Mouse (Mus musculus): ENCODE results near the gene Klra5. TPM values are rescaled to one million over a fixed set of nuclear protein-coding genes. Genes with fewer than 3 reads are reported as not detected.

Gene Klra5
- not detected in 2 replicates for polyA plus RNA-seq (2015; fragmentation: Nextera tagmentation; extraction: Ambion mirVana)

DNA sequence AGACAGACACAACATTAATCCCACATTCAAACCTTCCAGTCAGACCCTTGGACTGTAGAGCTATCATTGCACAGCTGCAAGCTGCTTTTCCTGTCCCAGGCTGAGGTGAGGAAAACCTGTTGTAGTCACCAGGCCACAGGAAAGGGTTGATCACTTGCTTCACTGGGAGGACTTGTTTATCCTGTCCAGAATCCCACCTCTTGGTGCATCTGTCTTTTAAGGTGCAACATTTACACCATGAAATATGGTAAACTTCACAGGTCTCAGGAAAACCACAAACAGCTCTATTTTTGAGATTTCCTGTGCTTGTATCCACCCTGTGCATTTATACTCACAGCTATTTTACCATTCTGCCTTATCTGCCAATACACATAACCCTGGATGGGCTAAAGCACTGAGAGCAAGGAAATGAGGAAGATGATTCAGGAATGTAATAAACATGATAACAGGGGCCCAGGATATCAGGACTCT lies at the start of gene Klra5:
Klra5 (minus strand) TSS at position 175 of the 471 bp plus-strand sequence.

DNA sequence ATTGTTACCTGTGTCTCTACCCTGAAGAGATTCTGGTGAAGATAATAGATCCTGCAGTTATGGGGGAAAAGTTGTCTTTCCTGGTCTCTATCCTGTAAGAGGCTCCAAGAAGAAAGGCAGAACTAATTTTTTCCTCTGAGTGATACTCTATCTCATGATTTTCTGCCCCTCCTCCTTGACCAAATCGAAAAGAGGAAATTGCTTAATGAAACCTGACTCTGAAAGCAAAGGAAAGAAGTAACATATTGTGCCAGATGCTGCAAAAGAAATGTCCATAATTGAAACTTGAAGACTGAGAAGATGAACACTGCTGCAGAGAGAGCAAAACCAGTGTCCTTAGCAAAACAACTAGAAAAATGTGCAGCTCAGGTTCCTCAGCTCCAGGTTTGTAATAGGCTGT lies 40.9 kb downstream of the Klra5 start, which contains the start of gene Klra17:
Klra17 (minus strand) TSS at position 124 of the 400 bp plus-strand sequence.

DNA sequence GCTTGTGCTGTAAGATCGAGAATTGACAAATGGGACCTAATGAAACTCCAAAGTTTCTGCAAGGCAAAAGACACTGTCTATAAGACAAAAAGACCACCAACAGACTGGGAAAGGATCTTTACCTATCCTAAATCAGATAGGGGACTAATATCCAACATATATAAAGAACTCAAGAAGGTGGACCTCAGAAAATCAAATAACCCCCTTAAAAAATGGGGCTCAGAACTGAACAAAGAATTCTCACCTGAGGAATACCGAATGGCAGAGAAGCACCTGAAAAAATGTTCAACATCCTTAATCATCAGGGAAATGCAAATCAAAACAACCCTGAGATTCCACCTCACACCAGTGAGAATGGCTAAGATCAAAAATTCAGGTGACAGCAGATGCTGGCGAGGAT lies 55.1 kb downstream of the Klra5 start, which contains the start of gene Gm17631:
Gm17631 (plus strand) TSS at position 301 of the 400 bp plus-strand sequence.

Other genes with a start within 250 kb of the Klra5 start
- not detected in 2 replicates for gene Klrc1, start 238.7 kb downstream of the Klra5 start, polyA plus RNA-seq (2015; fragmentation: Nextera tagmentation; extraction: Ambion mirVana)
- not detected in 2 replicates for gene Klri1, start 200.5 kb downstream of the Klra5 start, polyA plus RNA-seq (2015; fragmentation: Nextera tagmentation; extraction: Ambion mirVana)
- gene Klri2, start 177.2 kb downstream of the Klra5 start, polyA plus RNA-seq (2015; fragmentation: Nextera tagmentation; extraction: Ambion mirVana) = not detected in 2 replicates
- not detected in 2 replicates for gene Gm156, start 133.4 kb downstream of the Klra5 start, polyA plus RNA-seq (2015; fragmentation: Nextera tagmentation; extraction: Ambion mirVana)
- gene Gm17631, start 55.0 kb downstream of the Klra5 start, polyA plus RNA-seq (2015; fragmentation: Nextera tagmentation; extraction: Ambion mirVana) = not detected in 2 replicates
- gene Klra17, start 41.0 kb downstream of the Klra5 start, polyA plus RNA-seq (2015; fragmentation: Nextera tagmentation; extraction: Ambion mirVana) = not detected in 2 replicates
- not detected in 2 replicates for gene Klra6, start 109.3 kb upstream of the Klra5 start, polyA plus RNA-seq (2015; fragmentation: Nextera tagmentation; extraction: Ambion mirVana)
- gene Klra4, start 149.6 kb upstream of the Klra5 start, polyA plus RNA-seq (2015; fragmentation: Nextera tagmentation; extraction: Ambion mirVana) = not detected in 2 replicates
- gene Klra8, start 212.2 kb upstream of the Klra5 start, polyA plus RNA-seq (2015; fragmentation: Nextera tagmentation; extraction: Ambion mirVana) = not detected in 2 replicates

Data from urinary bladder, postnatal 0 days (tissue).